20 mouse cellular contexts compared by ENCODE assay signal in genomic region chr10:41822573-41823281, GRCm38 (mm10). TPM values are rescaled to one million over a fixed set of nuclear protein-coding genes. Genes with fewer than 3 reads are reported as not detected.
A peak's percentile ranks its signal among the peaks of the same experiment; 100 is the strongest.
DNase-seq lines count a peak whose midpoint lies in the region; ATAC-seq and TF ChIP-seq lines count a peak whose summit lies in the region.
"Had no signal": no experiment of that assay in that cellular context is flagged by ENCODE, and none has a peak within 500 bp of the region (broad histone marks: within the 10 kb centered on the region; RNA-seq: fewer than 3 reads in every experiment).

No protein-coding gene starts in this region.

- H3K4me2 ChIP-seq in heart, postnatal 0 days (ENCODE audit: low read depth, low read length), result 0 out of 2 replicates have a peak overlapping the region, but pooled peaks have one; percentile 2
- no peak overlapping the region for H3K4me2 ChIP-seq in forebrain, embryonic 13.5 days
- H3K4me2 ChIP-seq: embryonic facial prominence, embryonic 13.5 days; hindbrain, embryonic 14.5 days; liver, embryonic 12.5 days had no signal

- H3K27me3 ChIP-seq in heart, postnatal 0 days (ENCODE audit: control insufficient read depth, insufficient read depth, low read length), result no peaks in the 10 kb centered on the region
- no peaks in the 10 kb centered on the region for H3K27me3 ChIP-seq in forebrain, embryonic 13.5 days
- H3K27me3 ChIP-seq: embryonic facial prominence, embryonic 13.5 days; liver, embryonic 12.5 days; megakaryocyte, embryonic 14.5 days had no signal

- no peaks in the 10 kb centered on the region for H3K9me3 ChIP-seq in heart, postnatal 0 days (replicated peaks; ENCODE audit: control insufficient read depth, low read length)
- no peaks in the 10 kb centered on the region for H3K9me3 ChIP-seq in forebrain, embryonic 13.5 days (replicated peaks)
- H3K9me3 ChIP-seq: embryonic facial prominence, embryonic 13.5 days; G1E; liver, embryonic 12.5 days; megakaryocyte, embryonic 14.5 days had no signal

- H3K27ac ChIP-seq in heart, postnatal 0 days (ENCODE audit: low read depth), result peak overlapping the region; percentile 69
- no peak overlapping the region for H3K27ac ChIP-seq in forebrain, embryonic 13.5 days
- H3K27ac ChIP-seq: embryonic facial prominence, embryonic 13.5 days; hindbrain, embryonic 14.5 days; liver, embryonic 12.5 days had no signal

- ATAC-seq in heart, postnatal 0 days (ENCODE audit: insufficient read depth, low read depth), result peak; percentile 53
- peak; percentile 41 for ATAC-seq in inflammation-experienced regulatory T-cells, adult 6 months
- ATAC-seq in forebrain, embryonic 13.5 days, result no peak
- ATAC-seq: forebrain, embryonic 14.5 days; liver, embryonic 12.5 days had no signal

- no peak overlapping the region for H3K9ac ChIP-seq in heart, postnatal 0 days (replicated peaks; ENCODE audit: low read depth, low read length)
- no peak overlapping the region for H3K9ac ChIP-seq in forebrain, embryonic 13.5 days
- H3K9ac ChIP-seq: embryonic facial prominence, embryonic 13.5 days; hindbrain, embryonic 14.5 days; liver, embryonic 12.5 days had no signal

- H3K4me3 ChIP-seq in heart, postnatal 0 days (ENCODE audit: low read depth, low read length), result no peak overlapping the region
- H3K4me3 ChIP-seq in forebrain, embryonic 13.5 days, result no peak overlapping the region
- H3K4me3 ChIP-seq: embryonic facial prominence, embryonic 13.5 days; liver, embryonic 12.5 days; megakaryocyte, embryonic 14.5 days had no signal

- WGBS in heart, postnatal 0 days, result 51% methylated on average over 5 of the region's 5 CpGs
- 88% methylated on average over 5 of the region's 5 CpGs for WGBS in forebrain, embryonic 13.5 days

- no peaks in the 10 kb centered on the region for H3K36me3 ChIP-seq in heart, postnatal 0 days (replicated peaks; ENCODE audit: control insufficient read depth, insufficient read depth, low read length)
- H3K36me3 ChIP-seq in forebrain, embryonic 13.5 days (ENCODE audit: poor library complexity, severe bottlenecking), result no peaks in the 10 kb centered on the region
- H3K36me3 ChIP-seq: embryonic facial prominence, embryonic 13.5 days; liver, embryonic 12.5 days had no signal

- TF ChIP-seq CTCF in heart, postnatal 0 days (IDR thresholded peaks at IDR 0.05; ENCODE audit: low read depth), result no peak

- peaks cover 26% of the 10 kb centered on the region for H3K4me1 ChIP-seq in heart, postnatal 0 days (ENCODE audit: control insufficient read depth, insufficient read depth)
- H3K4me1 ChIP-seq in forebrain, embryonic 13.5 days, result no peaks in the 10 kb centered on the region

- DNase-seq in frontal cortex, adult 2 months (ENCODE audit: extremely low spot score in 1 of 2, low spot score in 1 of 2), result peak; percentile 48 to 55
- no peak for DNase-seq in frontal cortex, postnatal 25 days (ENCODE audit: low spot score in 2 of 2)
- peak; percentile 66 for DNase-seq in heart, postnatal 0 days (ENCODE audit: low spot score)
- no peak for DNase-seq in heart, postnatal 4 days
- peak; percentile 75 for DNase-seq in 3T3-L1 (ENCODE audit: low read depth, low spot score)
- no peak for DNase-seq in spleen, postnatal 10 days (ENCODE audit: low spot score in 2 of 2)
- DNase-seq: adrenal gland, postnatal 14 days; B cell, adult 2 months; cerebellum, postnatal 25 days; kidney, adult 18-20 months; kidney, postnatal 4 days; thymus, postnatal 25 days had no signal

- no peak for TF ChIP-seq EP300 in heart, postnatal 0 days (IDR thresholded peaks at IDR 0.05; ENCODE audit: low read depth)

RNA-seq across cellular contexts. Expression of gene Sesn1, which starts 13.0 kb away (rescaled TPM):
- 53.9 and 56.0 TPM in 2 replicates for polyA plus RNA-seq in frontal cortex, adult 2 months (2012; rRNA removed)
- total RNA-seq in heart, postnatal 0 days (2014; rRNA removed; ENCODE audit: low replicate concordance), result 68.2 and 108 TPM in 2 replicates
- polyA plus RNA-seq in heart, postnatal 0 days (2015; fragmentation: Nextera tagmentation; extraction: Ambion mirVana), result 44.5 and 48.3 TPM in 2 replicates
- total RNA-seq in heart, postnatal 4 days (2021), result 10 to 100 TPM; 29.3 to 31.2 TPM
- 10 to 100 TPM; 30.3 to 78.4 (median 64.1) TPM for polyA plus RNA-seq in inflammation-experienced regulatory T-cells, adult 6 months (2017; shearing (Covaris generic))
- 37.9 and 44.2 TPM in 2 replicates for polyA plus RNA-seq in forebrain, embryonic 13.5 days (2015; fragmentation: Nextera tagmentation; extraction: Ambion mirVana)

RNA-seq across cellular contexts. Expression of gene Cep57l1, which starts 13.1 kb away (rescaled TPM):
- polyA plus RNA-seq in frontal cortex, adult 2 months (2012; rRNA removed), result 7.4 TPM in 2 replicates
- total RNA-seq in heart, postnatal 0 days (2014; rRNA removed; ENCODE audit: low replicate concordance), result 4.9 and 15.0 TPM in 2 replicates
- 7.1 and 9.2 TPM in 2 replicates for polyA plus RNA-seq in heart, postnatal 0 days (2015; fragmentation: Nextera tagmentation; extraction: Ambion mirVana)
- 10 to 100 TPM in 1 of 2 experiments, 1 to 10 TPM in 1; 8.7 to 10.1 TPM for total RNA-seq in heart, postnatal 4 days (2021)
- 10 to 100 TPM; 11.0 to 23.3 (median 18.6) TPM for polyA plus RNA-seq in inflammation-experienced regulatory T-cells, adult 6 months (2017; shearing (Covaris generic))
- 21.2 and 23.2 TPM in 2 replicates for polyA plus RNA-seq in forebrain, embryonic 13.5 days (2015; fragmentation: Nextera tagmentation; extraction: Ambion mirVana)

Comparison
In these comparisons a context has a peak if more than half of its experiments do, and no peak if none do; other contexts are left out.
1. DNase-seq: peak in frontal cortex, adult 2 months (2 of 2), heart, postnatal 0 days (single experiment) and 3T3-L1 (single experiment); none in frontal cortex, postnatal 25 days (0 of 2), heart, postnatal 4 days (single experiment) and spleen, postnatal 10 days (0 of 2).